Mouse (Mus musculus): ENCODE measurements around the gene Pde5a.

Gene Pde5a

DNA sequence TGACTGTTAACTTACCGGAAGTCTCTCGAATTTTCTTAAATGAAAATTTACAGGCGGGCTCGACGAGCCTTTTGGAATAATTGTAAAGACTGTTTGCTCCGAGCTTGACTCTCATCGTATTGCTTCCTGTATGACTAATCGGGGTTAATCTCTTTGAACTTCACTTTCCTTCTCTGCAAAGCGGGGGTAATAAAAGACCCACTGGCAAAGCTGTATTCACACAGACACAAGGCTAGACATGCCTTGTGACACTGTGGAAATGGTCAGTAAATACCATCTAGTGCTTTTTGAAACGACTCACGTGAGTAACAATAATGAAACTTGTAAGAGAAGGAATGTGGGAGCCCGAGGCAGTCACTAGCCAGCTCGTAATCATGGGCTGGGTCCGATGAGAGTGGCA lies 35.0 kb downstream of the Pde5a start:
- no peak for DNase-seq (ENCODE audit: low spot score in 2 of 2)

DNA sequence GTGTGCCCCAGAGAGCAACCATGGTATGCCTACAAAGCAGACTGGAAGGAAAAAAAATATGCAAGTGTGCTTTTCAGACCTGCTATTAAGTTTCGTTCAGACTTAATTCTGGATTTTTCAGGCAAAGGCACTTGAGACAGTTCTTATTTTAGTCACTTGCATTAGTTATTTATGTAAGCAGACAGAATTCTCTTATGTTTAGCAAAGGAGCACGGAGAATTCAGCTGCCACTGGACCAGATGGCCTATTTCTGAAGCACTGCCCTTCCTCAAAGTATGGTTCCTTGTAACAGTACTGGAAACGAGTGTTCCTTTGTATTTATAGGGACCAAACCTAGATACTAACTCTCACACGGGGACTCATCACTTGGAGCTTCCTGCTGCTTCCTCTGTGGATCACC lies 38.2 kb downstream of the Pde5a start:
- peak in 1 of 2 experiments; percentile 19 for DNase-seq (ENCODE audit: low spot score in 2 of 2)

- no peak for DNase-seq (ENCODE audit: low spot score in 2 of 2)
These were observed 39.1 kb downstream of the Pde5a start for GRCm38 (mm10) chr3:122767841-122768240.

- no peak for DNase-seq (ENCODE audit: low spot score in 2 of 2)
These were observed 52.7 kb downstream of the Pde5a start for GRCm38 (mm10) chr3:122781417-122781816.

GRCm38 (mm10) chr3:122784245-122784644 lies 55.5 kb downstream of the Pde5a start:
- no peak for DNase-seq (ENCODE audit: low spot score in 2 of 2)

DNA sequence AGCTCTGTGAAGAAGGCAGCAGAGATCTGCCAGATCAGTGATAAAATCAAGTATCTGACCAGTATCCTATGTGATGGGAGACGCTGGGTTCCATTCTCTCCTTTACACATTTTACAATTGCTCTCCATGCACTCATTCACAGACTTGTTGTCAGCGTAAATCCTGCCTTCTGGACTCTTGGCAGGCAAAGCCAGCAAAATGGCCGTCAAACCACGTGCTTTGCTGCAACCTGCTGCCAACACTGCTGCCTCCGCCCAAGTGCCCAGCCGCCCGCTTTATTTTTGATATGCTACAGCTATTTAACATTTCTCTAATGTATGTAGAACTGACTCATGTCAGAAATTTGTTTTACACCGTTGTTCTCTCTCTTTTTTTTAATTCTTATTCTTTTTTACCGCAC lies 59.6 kb downstream of the Pde5a start:
- peak; percentile 7 to 57 for DNase-seq (ENCODE audit: low spot score in 2 of 2)

DNA sequence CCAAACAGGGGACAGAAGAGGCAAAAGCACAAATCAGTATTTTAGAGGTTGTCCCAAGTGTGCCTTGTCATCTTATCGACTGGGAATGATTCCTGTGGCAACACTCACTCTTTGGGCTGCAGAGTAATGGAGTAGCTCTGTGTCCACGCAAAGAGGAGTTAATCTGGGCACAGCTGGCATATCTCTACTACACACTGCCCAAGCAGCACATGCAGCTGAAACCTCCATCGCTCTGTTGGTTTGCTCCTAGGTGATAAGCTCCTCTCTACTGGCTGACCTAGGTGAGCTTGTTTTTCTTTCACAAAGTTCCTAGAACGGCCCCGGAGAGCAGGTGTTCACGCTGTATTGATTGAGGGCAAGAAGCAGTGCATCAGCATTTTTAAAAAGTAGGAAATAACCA lies 60.8 kb downstream of the Pde5a start:
- no peak for DNase-seq (ENCODE audit: low spot score in 2 of 2)

GRCm38 (mm10) chr3:122800050-122800449 lies 71.3 kb downstream of the Pde5a start:
- no peak for DNase-seq (ENCODE audit: low spot score in 2 of 2)

GRCm38 (mm10) chr3:122800553-122801435 lies 72.0 kb downstream of the Pde5a start:
- DNase-seq (ENCODE audit: low spot score in 2 of 2) = no peak

- no peak for DNase-seq (ENCODE audit: low spot score in 2 of 2)
These were observed 72.9 kb downstream of the Pde5a start for GRCm38 (mm10) chr3:122801436-122802221.

GRCm38 (mm10) chr3:122807313-122807712 lies 78.6 kb downstream of the Pde5a start:
- DNase-seq (ENCODE audit: low spot score in 2 of 2) = peak in 1 of 2 experiments; percentile 37

DNA sequence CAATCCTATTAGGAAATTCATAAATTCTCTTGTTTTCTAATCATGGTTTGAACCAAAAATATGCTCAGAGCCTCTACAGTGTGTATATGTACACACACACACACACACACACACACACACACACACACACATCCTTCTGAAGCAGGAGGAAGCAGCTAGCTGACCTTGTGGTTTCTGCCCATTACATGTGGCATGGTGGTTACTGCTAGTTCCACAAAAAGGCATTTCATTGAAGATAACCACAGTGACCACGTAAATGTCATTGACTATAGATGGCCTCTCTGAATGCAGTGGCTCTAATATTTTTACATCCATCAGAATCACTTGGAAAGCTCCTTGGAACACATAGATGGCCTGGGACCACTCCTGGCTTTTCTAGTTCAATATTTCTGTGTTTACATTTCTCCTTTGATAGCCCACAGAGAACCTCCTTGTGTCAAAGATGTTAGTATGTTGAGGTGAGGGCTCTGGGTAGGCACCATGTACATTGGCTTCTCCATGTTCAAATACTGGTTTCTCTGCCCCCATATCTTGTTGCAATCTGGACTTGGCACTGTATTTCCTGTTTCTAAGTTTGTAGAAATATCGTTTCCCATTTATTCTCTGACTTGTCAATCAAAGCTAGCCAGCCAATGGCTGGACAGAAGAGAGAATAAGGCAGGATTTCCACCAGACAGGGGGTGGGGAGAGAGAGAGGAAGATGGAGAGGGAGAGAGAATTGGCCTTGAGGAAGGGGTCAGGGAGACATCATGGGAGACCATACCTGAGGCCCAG lies 81.5 kb downstream of the Pde5a start:
- DNase-seq (ENCODE audit: low spot score in 2 of 2) = no peak

GRCm38 (mm10) chr3:122810986-122811385 lies 82.2 kb downstream of the Pde5a start:
- DNase-seq (ENCODE audit: low spot score in 2 of 2) = no peak

DNA sequence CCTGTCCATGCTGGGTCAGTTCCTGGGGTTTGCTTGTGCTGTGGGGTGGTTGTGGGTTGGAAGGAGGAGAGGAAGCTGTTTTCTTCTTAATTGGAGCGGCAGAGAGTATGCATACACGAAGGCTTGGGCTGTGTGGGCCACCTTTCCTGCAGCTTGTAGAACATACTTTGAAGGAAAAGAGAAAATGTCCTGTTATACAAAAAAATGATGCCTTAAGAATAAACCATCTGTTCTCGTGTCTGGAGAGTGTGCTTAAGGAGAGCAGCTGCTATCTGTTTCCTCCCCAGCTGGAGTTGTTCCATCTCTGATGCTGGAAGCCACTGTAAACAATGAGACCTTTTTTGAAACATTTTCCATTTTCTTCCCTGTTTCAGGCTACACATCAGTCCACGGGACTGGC lies 85.8 kb downstream of the Pde5a start:
- DNase-seq (ENCODE audit: low spot score in 2 of 2) = peak in 1 of 2 experiments; percentile 70

DNA sequence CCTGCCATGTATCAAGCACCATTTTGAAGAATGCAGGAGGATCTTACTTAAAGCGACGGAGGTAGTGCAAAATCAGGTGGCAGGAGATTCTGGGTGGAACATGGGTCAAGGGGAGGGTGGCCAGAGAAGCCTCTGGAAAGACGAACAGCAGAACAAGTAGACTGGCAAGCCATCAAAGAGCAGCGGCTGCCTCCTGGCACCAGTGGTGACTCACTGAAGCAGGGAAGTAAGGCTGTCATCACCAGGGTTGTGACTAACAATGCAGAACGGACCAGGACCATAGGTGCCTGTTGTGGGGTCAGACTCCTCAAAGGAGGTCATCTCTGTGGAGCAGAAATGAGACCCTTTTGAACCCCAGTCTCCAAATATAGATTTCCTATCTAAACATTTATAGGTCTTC lies 89.5 kb downstream of the Pde5a start:
- DNase-seq (ENCODE audit: low spot score in 2 of 2) = no peak

- no peak for DNase-seq (ENCODE audit: low spot score in 2 of 2)
These were observed 92.0 kb downstream of the Pde5a start for GRCm38 (mm10) chr3:122820700-122821099.

GRCm38 (mm10) chr3:122828270-122829058 lies 99.7 kb downstream of the Pde5a start:
- no peak for DNase-seq (ENCODE audit: low spot score in 2 of 2)

DNA sequence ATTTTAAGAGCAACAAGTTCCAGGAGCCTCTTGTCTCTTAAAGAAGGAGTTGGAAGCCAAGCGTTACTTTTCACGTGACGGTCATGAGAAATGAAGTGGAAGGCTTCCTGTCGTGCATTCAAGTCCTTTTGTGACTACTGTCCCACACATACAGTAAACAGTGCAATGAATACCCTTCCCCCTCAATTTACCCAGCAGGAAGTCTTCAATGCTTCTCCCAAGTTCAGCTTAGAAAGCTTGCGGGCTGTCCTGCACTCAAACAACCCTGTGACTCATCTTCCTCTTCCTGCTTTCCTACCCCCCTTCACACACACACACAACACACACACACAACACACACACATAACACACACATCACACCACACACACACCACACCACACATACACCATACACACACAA lies 105.8 kb downstream of the Pde5a start:
- no peak for DNase-seq (ENCODE audit: low spot score in 2 of 2)

- DNase-seq (ENCODE audit: low spot score in 2 of 2) = no peak
These were observed 106.5 kb downstream of the Pde5a start for GRCm38 (mm10) chr3:122835097-122835850.

- DNase-seq (ENCODE audit: low spot score in 2 of 2) = no peak
These were observed 108.9 kb downstream of the Pde5a start for GRCm38 (mm10) chr3:122837639-122838038.
